Mouse (Mus musculus) lung, postnatal 0 days (tissue): ENCODE measurements around the gene Senp1.

Source experiments
- CTCF ChIP-seq: IDR thresholded peaks from 2 replicates; pipeline ENCODE4 v1.5.1; 2016; ENCODE audit warnings: antibody characterized with exemption, mild to moderate bottlenecking
- EP300 ChIP-seq: IDR thresholded peaks from 2 replicates; pipeline ENCODE4 v1.6.1; 2016; ENCODE audit warnings: antibody characterized with exemption, mild to moderate bottlenecking, control low read depth

DNA sequence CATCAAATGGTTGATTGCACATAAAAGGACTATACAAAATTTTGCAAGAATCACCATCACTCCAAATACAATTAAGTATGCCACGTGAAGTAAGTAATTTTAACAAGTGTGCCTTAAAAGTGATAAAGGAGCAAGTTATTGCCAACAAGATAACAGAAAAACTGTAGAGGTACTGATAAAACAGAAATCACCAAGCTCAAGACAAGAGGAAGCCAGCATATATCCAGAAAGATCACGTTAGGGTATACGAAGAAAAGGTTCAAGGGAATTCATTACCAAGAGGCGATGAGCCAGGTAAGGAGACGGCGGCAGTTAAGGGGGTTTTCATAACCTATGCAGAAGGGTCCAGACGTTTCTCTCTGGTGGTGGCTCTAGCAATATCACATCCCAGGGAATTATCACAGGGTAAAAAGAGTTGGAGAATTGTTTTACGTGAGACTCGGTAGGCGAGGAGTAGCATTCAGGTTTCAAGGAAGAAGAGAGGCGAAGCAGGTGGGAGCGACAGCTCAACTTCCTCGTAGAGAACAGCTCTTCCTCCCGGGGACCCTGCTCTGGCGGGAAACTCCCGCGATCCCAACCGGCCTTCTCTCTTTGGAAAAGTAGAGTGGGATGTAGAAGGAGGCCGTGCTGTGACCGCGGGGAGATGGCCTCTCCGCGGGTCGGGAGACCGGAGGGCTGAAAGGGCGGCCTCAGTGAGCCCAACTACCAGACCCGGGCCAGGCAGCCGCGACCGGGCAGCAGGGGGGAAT, 998 bp downstream of the Senp1 start, which contains the start of gene Pfkm:
- TF ChIP-seq EP300, result no peak
- no peak for TF ChIP-seq CTCF
